Mouse (Mus musculus): Measurements from ENCODE around the gene Dgke. TPM values are rescaled to one million over a fixed set of nuclear protein-coding genes. Genes with fewer than 3 reads are reported as not detected.
"Not testable (repeated sequence)": the region's sequence is repeated elsewhere in the genome, so short reads cannot be mapped to it uniquely, and the experiment has no call there.

Gene Dgke
- total and polyA plus RNA-seq, 2 experiments from 2014 or later, result 14.6 to 33.5 TPM

DNA sequence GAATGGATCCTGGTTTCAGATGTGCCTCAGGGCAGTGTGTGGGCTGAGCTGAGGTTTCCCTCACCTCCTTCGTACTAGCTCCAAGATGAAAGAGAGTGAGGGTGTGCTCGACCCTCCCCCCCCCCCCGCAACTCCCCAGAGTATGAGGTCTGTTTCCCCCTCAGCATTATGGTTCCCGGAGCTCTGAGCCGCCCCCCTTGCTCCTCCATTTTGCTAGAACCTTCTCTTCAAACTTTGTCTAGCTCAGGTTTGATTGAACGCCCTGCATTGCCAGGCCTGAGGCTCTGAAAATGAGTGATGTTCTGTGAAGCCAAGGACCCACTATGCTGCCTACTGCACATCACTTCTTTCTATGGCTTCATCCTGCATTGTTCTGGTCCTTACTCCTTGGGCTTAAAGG lies 32.3 kb upstream of the Dgke start:
- no peak for TF ChIP-seq CTCF (IDR thresholded peaks at IDR 0.05; ENCODE audit: low read depth)

DNA sequence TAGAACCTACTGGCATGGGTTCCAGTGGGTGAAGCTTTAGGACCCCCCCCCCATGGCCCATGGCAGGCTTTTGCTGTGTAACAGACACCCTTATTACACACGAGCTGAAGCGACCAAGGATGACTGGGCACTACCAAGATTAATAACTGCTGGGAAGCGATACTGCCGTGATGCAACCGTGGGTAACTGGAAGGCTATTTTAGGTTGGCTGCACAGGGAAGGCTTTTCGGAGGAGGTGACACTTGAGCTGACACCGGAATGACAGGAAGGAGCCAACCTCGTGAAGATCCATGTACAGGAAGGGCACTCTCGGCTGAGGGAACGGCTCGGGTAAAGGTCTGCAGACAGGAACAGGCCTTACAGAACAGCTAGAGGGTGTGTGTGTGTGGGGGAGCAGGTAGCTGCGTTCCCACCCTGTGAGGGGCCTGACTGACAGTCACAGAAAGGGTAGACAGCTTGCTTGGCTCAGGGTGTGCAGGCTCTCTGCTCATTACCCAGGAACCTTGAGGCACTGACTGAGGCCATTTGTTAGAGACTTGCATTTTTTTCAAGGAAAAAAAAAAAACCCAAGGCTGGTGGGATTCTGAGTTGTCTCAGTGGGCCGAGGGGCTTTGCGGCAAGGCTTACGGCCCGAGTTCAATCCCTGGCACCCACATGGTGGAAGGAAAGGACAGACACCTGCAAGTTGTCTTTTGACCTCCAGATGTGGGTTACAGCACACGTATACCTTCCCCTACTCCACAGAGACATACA lies 31.6 kb upstream of the Dgke start:
- Histone ChIP-seq H3K27ac (no peak overlapping the region), H3K9ac (replicated peaks; ENCODE audit: low read length) (no peak overlapping the region), H3K4me2 (ENCODE audit: low read depth, low read length) (no peak overlapping the region), H3K4me1 (ENCODE audit: insufficient read depth, low read length) (no peaks in the 10 kb centered on the region), H3K9me3 (ENCODE audit: low read length) (no peaks in the 10 kb centered on the region), H3K4me3 (ENCODE audit: low read length) (no peak overlapping the region), H3K27me3 (ENCODE audit: insufficient read depth, low read length) (no peaks in the 10 kb centered on the region), H3K36me3 (ENCODE audit: insufficient read depth, low read length) (no peaks in the 10 kb centered on the region)
- no peak for ATAC-seq
- no peak for DNase-seq (ENCODE audit: low spot score)
- 82% methylated on average over 17 of the region's 17 CpGs for WGBS
- TF ChIP-seq CTCF (IDR thresholded peaks at IDR 0.05; ENCODE audit: low read depth), result no peak

More for the DNA sequence above, 32.3 kb upstream of the Dgke start:
- H3K27me3 ChIP-seq (ENCODE audit: insufficient read depth, low read length), result no peaks in the 10 kb centered on the region
- H3K27ac ChIP-seq, result no peak overlapping the region
- no peak overlapping the region for H3K9ac ChIP-seq (replicated peaks; ENCODE audit: low read length)
- no peaks in the 10 kb centered on the region for H3K9me3 ChIP-seq (ENCODE audit: low read length)
- no peak overlapping the region for H3K4me3 ChIP-seq (ENCODE audit: low read length)
- H3K36me3 ChIP-seq (ENCODE audit: insufficient read depth, low read length), result no peaks in the 10 kb centered on the region
- no peak overlapping the region for H3K4me2 ChIP-seq (ENCODE audit: low read depth, low read length)
- no peaks in the 10 kb centered on the region for H3K4me1 ChIP-seq (ENCODE audit: insufficient read depth, low read length)
- WGBS, result 79% methylated on average over 6 of the region's 6 CpGs
- no peak for ATAC-seq
- no peak for DNase-seq (ENCODE audit: low spot score)

DNA sequence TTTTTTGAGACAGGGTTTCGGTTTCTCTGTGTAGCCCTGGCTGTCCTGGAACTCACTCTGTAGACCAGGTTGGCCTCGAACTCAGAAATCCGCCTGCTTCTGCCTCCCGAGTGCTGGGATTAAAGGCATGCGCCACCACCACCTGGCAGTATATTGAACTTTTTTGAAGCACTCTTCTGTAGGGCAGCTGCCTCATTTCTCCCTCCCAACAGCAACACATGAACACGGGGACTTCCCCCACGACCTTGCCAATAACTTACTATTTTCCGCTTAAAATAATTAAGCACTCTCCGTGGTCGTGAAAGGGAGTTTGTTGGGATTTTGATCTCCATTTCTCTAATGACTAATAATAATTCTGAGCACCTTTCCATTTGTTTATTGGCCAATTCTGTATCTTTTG lies 30.6 kb upstream of the Dgke start:
- not testable (repeated sequence) for H3K9ac ChIP-seq (replicated peaks; ENCODE audit: low read length); H3K4me1 ChIP-seq (ENCODE audit: insufficient read depth, low read length); H3K4me3 ChIP-seq (ENCODE audit: low read length); H3K27ac ChIP-seq; H3K4me2 ChIP-seq (ENCODE audit: low read depth, low read length); DNase-seq (ENCODE audit: low spot score); ATAC-seq; H3K36me3 ChIP-seq (ENCODE audit: insufficient read depth, low read length); H3K27me3 ChIP-seq (ENCODE audit: insufficient read depth, low read length); H3K9me3 ChIP-seq (ENCODE audit: low read length)
- 84% methylated on average over 10 of the region's 10 CpGs for WGBS

DNA sequence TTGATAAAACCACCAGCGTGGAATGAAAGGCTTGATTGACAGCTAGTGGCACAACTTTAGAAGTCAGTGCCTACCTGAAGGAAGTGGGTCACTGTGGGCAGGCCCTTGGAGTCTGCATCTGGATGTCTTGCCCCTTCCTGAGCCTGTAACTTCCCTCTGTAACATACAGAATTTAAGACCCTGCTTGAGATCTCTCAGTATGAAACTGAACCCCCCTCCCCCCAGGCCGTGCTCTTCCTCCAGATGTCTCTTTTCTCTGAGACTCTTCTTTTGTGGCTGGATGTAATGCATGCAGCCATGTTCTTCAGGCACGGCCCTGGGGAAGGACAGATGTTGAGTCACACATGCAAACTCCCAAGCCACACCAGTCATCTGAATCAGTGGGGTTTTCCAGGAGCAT lies 28.7 kb upstream of the Dgke start:
- DNase-seq (ENCODE audit: low spot score) (no peak), ATAC-seq (no peak)
- TF ChIP-seq CTCF (IDR thresholded peaks at IDR 0.05; ENCODE audit: low read depth), result no peak
- WGBS, result 76% methylated on average over 3 of the region's 3 CpGs
- H3K27ac ChIP-seq, result no peak overlapping the region
- no peak overlapping the region for H3K9ac ChIP-seq (replicated peaks; ENCODE audit: low read length)
- H3K27me3 ChIP-seq (ENCODE audit: insufficient read depth, low read length), result no peaks in the 10 kb centered on the region
- no peaks in the 10 kb centered on the region for H3K36me3 ChIP-seq (ENCODE audit: insufficient read depth, low read length)
- no peak overlapping the region for H3K4me3 ChIP-seq (ENCODE audit: low read length)
- no peak overlapping the region for H3K4me2 ChIP-seq (ENCODE audit: low read depth, low read length)
- H3K4me1 ChIP-seq (ENCODE audit: insufficient read depth, low read length), result no peaks in the 10 kb centered on the region
- no peaks in the 10 kb centered on the region for H3K9me3 ChIP-seq (ENCODE audit: low read length)

DNA sequence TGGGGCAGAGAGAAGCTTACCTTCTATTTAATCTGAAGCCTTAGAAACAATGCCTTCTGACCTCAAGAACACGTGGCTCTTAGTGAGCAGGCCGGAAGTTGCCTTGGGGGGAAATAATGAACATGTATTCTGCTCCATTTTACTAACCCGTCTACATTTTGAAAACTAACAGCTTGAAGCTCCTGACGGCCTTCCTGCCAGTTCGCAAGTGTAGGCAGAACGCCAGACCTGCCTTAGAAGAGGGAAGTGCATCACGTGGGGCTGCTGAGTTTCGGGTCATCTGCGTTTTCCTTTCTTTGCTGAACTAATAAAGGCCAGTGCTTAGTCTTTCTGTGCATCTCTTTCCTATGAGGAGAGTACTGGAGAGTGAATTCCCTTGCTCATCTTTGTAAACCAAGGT lies 26.1 kb upstream of the Dgke start:
- Histone ChIP-seq H3K4me2 (ENCODE audit: low read depth, low read length) (no peak overlapping the region), H3K27ac (no peak overlapping the region), H3K4me3 (ENCODE audit: low read length) (no peak overlapping the region), H3K27me3 (ENCODE audit: insufficient read depth, low read length) (no peaks in the 10 kb centered on the region), H3K9ac (replicated peaks; ENCODE audit: low read length) (no peak overlapping the region), H3K4me1 (ENCODE audit: insufficient read depth, low read length) (no peaks in the 10 kb centered on the region), H3K9me3 (ENCODE audit: low read length) (no peaks in the 10 kb centered on the region), H3K36me3 (ENCODE audit: insufficient read depth, low read length) (no peaks in the 10 kb centered on the region)
- no peak for ATAC-seq
- TF ChIP-seq CTCF (IDR thresholded peaks at IDR 0.05; ENCODE audit: low read depth), result no peak
- DNase-seq (ENCODE audit: low spot score), result no peak
- WGBS, result 63% methylated on average over 9 of the region's 9 CpGs

DNA sequence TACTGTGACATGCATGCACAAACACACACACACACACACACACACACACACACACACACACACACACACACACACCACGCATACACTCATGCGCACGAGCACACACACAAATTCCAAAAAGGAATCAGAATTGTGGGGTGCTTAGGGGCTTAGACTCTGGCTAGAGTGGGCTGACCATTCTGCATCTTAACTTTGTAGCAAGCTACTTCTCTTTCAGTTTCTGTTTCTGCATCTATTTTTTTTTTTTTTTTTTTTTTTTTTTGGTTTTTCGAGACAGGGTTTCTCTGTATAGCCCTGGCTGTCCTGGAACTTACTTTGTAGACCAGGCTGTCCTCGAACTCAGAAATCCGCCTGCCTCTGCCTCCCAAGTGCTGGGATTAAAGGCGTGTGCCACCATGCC lies 23.7 kb upstream of the Dgke start:
- WGBS, result 96% methylated on average over 6 of the region's 7 CpGs

DNA sequence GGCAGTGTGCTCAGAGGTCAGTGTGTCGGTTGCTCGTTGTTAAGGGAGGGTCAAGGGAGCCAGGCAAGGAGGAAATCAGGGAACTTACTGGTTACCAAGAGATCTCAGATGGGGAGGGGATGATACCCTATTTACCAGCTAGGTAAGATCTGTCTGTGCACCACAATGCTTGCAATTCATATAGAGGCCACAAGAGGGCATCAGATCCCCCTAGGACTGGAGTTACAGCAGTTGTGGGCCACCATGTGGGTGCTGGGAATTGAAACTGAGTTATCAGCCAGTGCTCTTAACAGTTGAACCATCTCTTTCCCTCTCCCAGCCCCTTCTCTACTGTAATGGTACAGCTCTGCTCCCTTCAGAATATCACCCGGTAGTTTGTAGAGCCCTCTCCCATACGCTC lies 22.1 kb upstream of the Dgke start:
- 90% methylated on average over 4 of the region's 4 CpGs for WGBS
- ATAC-seq (no peak), DNase-seq (ENCODE audit: low spot score) (no peak)
- H3K27ac ChIP-seq, result no peak overlapping the region
- no peaks in the 10 kb centered on the region for H3K4me1 ChIP-seq (ENCODE audit: insufficient read depth, low read length)
- H3K9me3 ChIP-seq (ENCODE audit: low read length), result no peaks in the 10 kb centered on the region
- no peaks in the 10 kb centered on the region for H3K36me3 ChIP-seq (ENCODE audit: insufficient read depth, low read length)
- H3K27me3 ChIP-seq (ENCODE audit: insufficient read depth, low read length), result no peaks in the 10 kb centered on the region
- no peak overlapping the region for H3K4me3 ChIP-seq (ENCODE audit: low read length)
- H3K9ac ChIP-seq (replicated peaks; ENCODE audit: low read length), result no peak overlapping the region
- H3K4me2 ChIP-seq (ENCODE audit: low read depth, low read length), result no peak overlapping the region
- TF ChIP-seq CTCF (IDR thresholded peaks at IDR 0.05; ENCODE audit: low read depth), result peak; percentile 33; the same call in 1 of the 2 replicates

More for the DNA sequence above, 23.7 kb upstream of the Dgke start:
- not testable (repeated sequence) for H3K27me3 ChIP-seq (ENCODE audit: insufficient read depth, low read length); H3K4me2 ChIP-seq (ENCODE audit: low read depth, low read length); ATAC-seq; H3K4me3 ChIP-seq (ENCODE audit: low read length); H3K36me3 ChIP-seq (ENCODE audit: insufficient read depth, low read length); DNase-seq (ENCODE audit: low spot score); H3K9me3 ChIP-seq (ENCODE audit: low read length); H3K4me1 ChIP-seq (ENCODE audit: insufficient read depth, low read length); H3K27ac ChIP-seq; H3K9ac ChIP-seq (replicated peaks; ENCODE audit: low read length)

All from hindbrain, postnatal 0 days (tissue).